Mouse (Mus musculus): ENCODE results near the gene Xbp1. TPM values are rescaled to one million over a fixed set of nuclear protein-coding genes. Genes with fewer than 3 reads are reported as not detected.
A peak's percentile ranks its signal among the peaks of the same experiment; 100 is the strongest.
"Not testable (repeated sequence)": the region's sequence is repeated elsewhere in the genome, so short reads cannot be mapped to it uniquely, and the experiment has no call there.

The Xbp1 gene
- polyA plus RNA-seq, 1 experiment from 2014 or later, result 126 TPM

GRCm38 (mm10) chr11:5543281-5543680 lies 22.8 kb downstream of the Xbp1 start:
- Histone ChIP-seq H3K4me1 (replicated peaks) (peaks cover 24% of the 10 kb centered on the region), H3K4me3 (no peak overlapping the region), H3K27ac (no peak overlapping the region), H3K36me3 (peaks cover 14% of the 10 kb centered on the region), H3K9me3 (no peaks in the 10 kb centered on the region), H3K27me3 (ENCODE audit: insufficient read depth, poor library complexity, severe bottlenecking) (no peaks in the 10 kb centered on the region)
- WGBS, result 86% methylated on average over 1 of the region's 1 CpGs
- DNase-seq (ENCODE audit: low spot score), result no peak

- Histone ChIP-seq H3K4me1 (replicated peaks) (peaks cover 18% of the 10 kb centered on the region), H3K9me3 (0 out of 2 replicates have a peak, but pooled peaks cover 11% of the 10 kb centered on the region)
- H3K27me3 ChIP-seq (ENCODE audit: insufficient read depth, poor library complexity, severe bottlenecking); DNase-seq (ENCODE audit: low spot score); H3K4me3 ChIP-seq; H3K27ac ChIP-seq; H3K36me3 ChIP-seq: not testable (repeated sequence)
- 84% methylated on average over 1 of the region's 1 CpGs for WGBS
Measured at GRCm38 (mm10) chr11:5544709-5545108, 24.2 kb downstream of the Xbp1 start.

- H3K27ac ChIP-seq, result no peak overlapping the region
- no peaks in the 10 kb centered on the region for H3K27me3 ChIP-seq (ENCODE audit: insufficient read depth, poor library complexity, severe bottlenecking)
- no peak for DNase-seq (ENCODE audit: low spot score)
- H3K4me1 ChIP-seq (replicated peaks), result peaks cover 15% of the 10 kb centered on the region
- H3K4me3 ChIP-seq, result no peak overlapping the region
- 85% methylated on average over 4 of the region's 4 CpGs for WGBS
- no peaks in the 10 kb centered on the region for H3K36me3 ChIP-seq
- 0 out of 2 replicates have a peak, but pooled peaks cover 12% of the 10 kb centered on the region for H3K9me3 ChIP-seq
Measured at GRCm38 (mm10) chr11:5545457-5545856, 25.0 kb downstream of the Xbp1 start.

- no peak overlapping the region for H3K4me3 ChIP-seq
- no peak overlapping the region for H3K27ac ChIP-seq
- WGBS, result 87% methylated on average over 3 of the region's 3 CpGs
- no peak for DNase-seq (ENCODE audit: low spot score)
- H3K36me3 ChIP-seq, result no peaks in the 10 kb centered on the region
- peaks cover 3% of the 10 kb centered on the region; the same call in 1 of the 2 replicates for H3K4me1 ChIP-seq (replicated peaks)
- 0 out of 2 replicates have a peak, but pooled peaks cover 15% of the 10 kb centered on the region for H3K9me3 ChIP-seq
- H3K27me3 ChIP-seq (ENCODE audit: insufficient read depth, poor library complexity, severe bottlenecking), result no peaks in the 10 kb centered on the region
Measured at GRCm38 (mm10) chr11:5546693-5547092, 26.2 kb downstream of the Xbp1 start.

GRCm38 (mm10) chr11:5551430-5551829 lies 31.0 kb downstream of the Xbp1 start:
- Histone ChIP-seq H3K9me3 (0 out of 2 replicates have a peak, but pooled peaks cover 15% of the 10 kb centered on the region), H3K27ac (no peak overlapping the region), H3K4me3 (no peak overlapping the region), H3K27me3 (ENCODE audit: insufficient read depth, poor library complexity, severe bottlenecking) (no peaks in the 10 kb centered on the region), H3K4me1 (replicated peaks) (no peaks in the 10 kb centered on the region), H3K36me3 (no peaks in the 10 kb centered on the region)
- WGBS, result 90% methylated on average over 5 of the region's 5 CpGs
- no peak for DNase-seq (ENCODE audit: low spot score)

GRCm38 (mm10) chr11:5551931-5552330 lies 31.5 kb downstream of the Xbp1 start:
- Histone ChIP-seq H3K27ac (no peak overlapping the region), H3K9me3 (0 out of 2 replicates have a peak, but pooled peaks cover 15% of the 10 kb centered on the region), H3K27me3 (ENCODE audit: insufficient read depth, poor library complexity, severe bottlenecking) (no peaks in the 10 kb centered on the region), H3K36me3 (no peaks in the 10 kb centered on the region), H3K4me1 (replicated peaks) (no peaks in the 10 kb centered on the region), H3K4me3 (no peak overlapping the region)
- DNase-seq (ENCODE audit: low spot score), result no peak
- 70% methylated on average over 1 of the region's 1 CpGs for WGBS

GRCm38 (mm10) chr11:5560273-5560672 lies 39.8 kb downstream of the Xbp1 start:
- Histone ChIP-seq H3K27ac (no peak overlapping the region), H3K4me3 (no peak overlapping the region), H3K4me1 (replicated peaks) (peaks cover 14% of the 10 kb centered on the region), H3K36me3 (no peaks in the 10 kb centered on the region), H3K27me3 (ENCODE audit: insufficient read depth, poor library complexity, severe bottlenecking) (no peaks in the 10 kb centered on the region), H3K9me3 (no peaks in the 10 kb centered on the region)
- no peak for DNase-seq (ENCODE audit: low spot score)
- WGBS, result 88% methylated on average over 3 of the region's 3 CpGs

- no peak overlapping the region for H3K4me3 ChIP-seq
- no peaks in the 10 kb centered on the region for H3K27me3 ChIP-seq (ENCODE audit: insufficient read depth, poor library complexity, severe bottlenecking)
- H3K4me1 ChIP-seq (replicated peaks), result peaks cover 14% of the 10 kb centered on the region
- H3K36me3 ChIP-seq, result no peaks in the 10 kb centered on the region
- H3K27ac ChIP-seq, result no peak overlapping the region
- H3K9me3 ChIP-seq, result no peaks in the 10 kb centered on the region
- WGBS, result 28% methylated on average over 9 of the region's 9 CpGs
- DNase-seq (ENCODE audit: low spot score), result peak; percentile 15
Measured at GRCm38 (mm10) chr11:5562625-5563268, 42.3 kb downstream of the Xbp1 start.

- Histone ChIP-seq H3K27me3 (ENCODE audit: insufficient read depth, poor library complexity, severe bottlenecking) (no peaks in the 10 kb centered on the region), H3K27ac (no peak overlapping the region; the same call in 1 of the 2 replicates), H3K4me3 (no peak overlapping the region), H3K9me3 (no peaks in the 10 kb centered on the region), H3K36me3 (no peaks in the 10 kb centered on the region), H3K4me1 (replicated peaks) (peaks cover 14% of the 10 kb centered on the region)
- no peak for DNase-seq (ENCODE audit: low spot score)
- 67% methylated on average over 6 of the region's 6 CpGs for WGBS
Measured at GRCm38 (mm10) chr11:5563898-5564297, 43.4 kb downstream of the Xbp1 start.

GRCm38 (mm10) chr11:5565596-5565995 lies 45.1 kb downstream of the Xbp1 start:
- DNase-seq (ENCODE audit: low spot score), result no peak
- 87% methylated on average over 3 of the region's 3 CpGs for WGBS
- H3K27me3 ChIP-seq (ENCODE audit: insufficient read depth, poor library complexity, severe bottlenecking), result no peaks in the 10 kb centered on the region
- no peak overlapping the region for H3K4me3 ChIP-seq
- no peaks in the 10 kb centered on the region for H3K36me3 ChIP-seq
- no peaks in the 10 kb centered on the region for H3K9me3 ChIP-seq
- no peak overlapping the region for H3K27ac ChIP-seq
- H3K4me1 ChIP-seq (replicated peaks), result peaks cover 14% of the 10 kb centered on the region

- Histone ChIP-seq H3K36me3 (no peaks in the 10 kb centered on the region), H3K27ac (no peak overlapping the region), H3K27me3 (ENCODE audit: insufficient read depth, poor library complexity, severe bottlenecking) (no peaks in the 10 kb centered on the region), H3K9me3 (no peaks in the 10 kb centered on the region), H3K4me3 (no peak overlapping the region), H3K4me1 (replicated peaks) (peaks cover 11% of the 10 kb centered on the region)
- no peak for DNase-seq (ENCODE audit: low spot score)
- WGBS, result 78% methylated on average over 2 of the region's 2 CpGs
Measured at GRCm38 (mm10) chr11:5566506-5566905, 46.0 kb downstream of the Xbp1 start.

GRCm38 (mm10) chr11:5567654-5568053 lies 47.2 kb downstream of the Xbp1 start:
- no peaks in the 10 kb centered on the region for H3K27me3 ChIP-seq (ENCODE audit: insufficient read depth, poor library complexity, severe bottlenecking)
- peaks cover 10% of the 10 kb centered on the region for H3K4me1 ChIP-seq (replicated peaks)
- H3K27ac ChIP-seq, result no peak overlapping the region
- no peak overlapping the region for H3K4me3 ChIP-seq
- no peak for DNase-seq (ENCODE audit: low spot score)
- no peaks in the 10 kb centered on the region for H3K36me3 ChIP-seq
- 96% methylated on average over 6 of the region's 6 CpGs for WGBS
- H3K9me3 ChIP-seq, result no peaks in the 10 kb centered on the region

GRCm38 (mm10) chr11:5568082-5568481 lies 47.6 kb downstream of the Xbp1 start:
- Histone ChIP-seq H3K36me3 (no peaks in the 10 kb centered on the region), H3K27ac (no peak overlapping the region), H3K27me3 (ENCODE audit: insufficient read depth, poor library complexity, severe bottlenecking) (no peaks in the 10 kb centered on the region), H3K4me1 (replicated peaks) (peaks cover 6% of the 10 kb centered on the region), H3K9me3 (no peaks in the 10 kb centered on the region), H3K4me3 (no peak overlapping the region)
- no peak for DNase-seq (ENCODE audit: low spot score)
- 91% methylated on average over 5 of the region's 5 CpGs for WGBS

Data from hindbrain, embryonic 10.5 days (tissue).